Mouse (Mus musculus) kidney, postnatal 0 days (tissue): ENCODE data around the gene Slc27a5. TPM values are rescaled to one million over a fixed set of nuclear protein-coding genes. Genes with fewer than 3 reads are reported as not detected.

Experiments used
- ATAC-seq: fragments of 200-750 bp; cut with Nextera tagmentation; replicated peaks from 2 replicates; pipeline ENCODE4 v1.8.0; 2017; ENCODE audit warnings: low read depth, moderate number of reproducible peaks, moderate TSS enrichment, moderate library complexity; ENCODE audit not compliant: low FRiP score
- DNase-seq: peaks from one replicate; pipeline ENCODE4 v3.0.0-alpha.2; 2016; ENCODE audit warnings: low spot score
- H3K27ac ChIP-seq: fragments of 300-500 bp; sonication (generic); 2 replicates; pipeline ENCODE4 v1.5.1; 2014; ENCODE audit warnings: mild to moderate bottlenecking
- H3K27me3 ChIP-seq: fragments of 300-500 bp; sonication (generic); 2 replicates; pipeline ENCODE4 v1.6.1; 2014; ENCODE audit warnings: low read length, mixed read lengths; ENCODE audit not compliant: insufficient read depth
- H3K36me3 ChIP-seq: fragments of 300-500 bp; sonication (generic); 2 replicates; pipeline ENCODE4 v1.6.1; 2014; ENCODE audit warnings: low read length, mixed read lengths; ENCODE audit not compliant: insufficient read depth
- H3K4me1 ChIP-seq: fragments of 300-500 bp; sonication (generic); replicated peaks from 2 replicates; pipeline ENCODE4 v1.6.1; 2014; ENCODE audit warnings: antibody characterized with exemption, low read length, mixed read lengths; ENCODE audit not compliant: insufficient read depth
- H3K4me2 ChIP-seq: fragments of 300-500 bp; sonication (generic); 2 replicates; pipeline ENCODE4 v1.6.1; 2014; ENCODE audit warnings: mild to moderate bottlenecking, low read length, moderate library complexity, mixed read lengths
- H3K4me3 ChIP-seq: fragments of 300-500 bp; sonication (generic); replicated peaks from 2 replicates; pipeline ENCODE4 v1.5.1; 2014; ENCODE audit warnings: low read depth, low read length
- H3K9ac ChIP-seq: fragments of 300-500 bp; sonication (generic); 2 replicates; pipeline ENCODE4 v1.6.1; 2014; ENCODE audit warnings: low read depth, low read length
- H3K9me3 ChIP-seq: fragments of 300-500 bp; sonication (generic); replicated peaks from 2 replicates; pipeline ENCODE4 v1.6.1; 2016; ENCODE audit warnings: low read length, inconsistent platforms, mixed read lengths
- CTCF ChIP-seq: IDR thresholded peaks from 2 replicates; pipeline ENCODE4 v1.5.1; 2016; ENCODE audit warnings: antibody characterized with exemption, low read depth, mild to moderate bottlenecking, moderate library complexity
- WGBS: fragments of 180-500 bp; shearing (Covaris S2); extraction: QIAGEN DNeasy Blood & Tissue Kit; methylation state at CpG from one replicate; pipeline ENCODE4 v1.1.7; 2014; 5-methylcytosine and 5-hydroxymethylcytosine counted together
- polyA plus RNA-seq: library from polyadenylated mRNA; unstranded; fragments of >200 nt; fragmentation: Nextera tagmentation; extraction: Ambion mirVana; gene quantifications from 2 replicates; pipeline ENCODE4 v1.2.1, GENCODE M21; 2015

Gene Slc27a5
- polyA plus RNA-seq, 1 experiment from 2014 or later = 0.07 TPM

GRCm38 (mm10) chr7:13006531-13006930 is 8.5 kb upstream of the Slc27a5 start:
- Histone ChIP-seq H3K36me3 (peaks cover 15% of the 10 kb centered on the region; the same call in 1 of the 2 replicates), H3K9me3 (no peaks in the 10 kb centered on the region), H3K27ac (peak overlapping the region; percentile 50), H3K4me1 (peaks cover 11% of the 10 kb centered on the region; the same call in 1 of the 2 replicates), H3K4me3 (no peak overlapping the region), H3K4me2 (no peak overlapping the region), H3K9ac (peak overlapping the region; percentile 23; the same call in 1 of the 2 replicates), H3K27me3 (no peaks in the 10 kb centered on the region)
- ATAC-seq = no peak
- DNase-seq = no peak
- no peak for TF ChIP-seq CTCF
- WGBS = 77% methylated on average over 10 of the region's 10 CpGs

GRCm38 (mm10) chr7:13006011-13006410 is 8.0 kb upstream of the Slc27a5 start:
- H3K9me3 ChIP-seq = no peaks in the 10 kb centered on the region
- WGBS = 91% methylated on average over 17 of the region's 17 CpGs
- no peak overlapping the region for H3K4me3 ChIP-seq
- TF ChIP-seq CTCF = no peak
- ATAC-seq (no peak), DNase-seq (no peak)
- H3K4me2 ChIP-seq = no peak overlapping the region
- peak overlapping the region; percentile 23; the same call in 1 of the 2 replicates for H3K9ac ChIP-seq
- H3K36me3 ChIP-seq = peaks cover 15% of the 10 kb centered on the region; the same call in 1 of the 2 replicates
- H3K27me3 ChIP-seq = no peaks in the 10 kb centered on the region
- no peak overlapping the region for H3K27ac ChIP-seq
- H3K4me1 ChIP-seq = peaks cover 11% of the 10 kb centered on the region; the same call in 1 of the 2 replicates

- no peak for DNase-seq
- Histone ChIP-seq H3K36me3 (peaks cover 15% of the 10 kb centered on the region; the same call in 1 of the 2 replicates), H3K4me1 (0 out of 2 replicates have a peak, but pooled peaks cover 3% of the 10 kb centered on the region), H3K4me2 (no peak overlapping the region), H3K9me3 (no peaks in the 10 kb centered on the region), H3K4me3 (no peak overlapping the region), H3K9ac (no peak overlapping the region), H3K27ac (no peak overlapping the region), H3K27me3 (no peaks in the 10 kb centered on the region)
- WGBS = 75% methylated on average over 5 of the region's 5 CpGs
- TF ChIP-seq CTCF = no peak; the same call in 1 of the 2 replicates
- ATAC-seq = no peak
Measured at GRCm38 (mm10) chr7:13003380-13003779, 5.4 kb upstream of the Slc27a5 start.

GRCm38 (mm10) chr7:13001584-13001983 is 3.6 kb upstream of the Slc27a5 start:
- Histone ChIP-seq H3K9ac (no peak overlapping the region), H3K36me3 (peaks cover 4% of the 10 kb centered on the region; the same call in 1 of the 2 replicates), H3K27ac (no peak overlapping the region), H3K4me2 (no peak overlapping the region), H3K9me3 (no peaks in the 10 kb centered on the region), H3K27me3 (no peaks in the 10 kb centered on the region), H3K4me1 (no peaks in the 10 kb centered on the region), H3K4me3 (no peak overlapping the region)
- no peak for ATAC-seq
- WGBS = 69% methylated on average over 1 of the region's 1 CpGs
- DNase-seq = no peak
- no peak for TF ChIP-seq CTCF

- Histone ChIP-seq H3K4me1 (no peaks in the 10 kb centered on the region), H3K4me2 (no peak within 1 kb of the TSS), H3K4me3 (no peak within 1 kb of the TSS), H3K9me3 (no peaks in the 10 kb centered on the region), H3K27me3 (no peaks in the 10 kb centered on the region), H3K36me3 (no peaks in the 10 kb centered on the region), H3K27ac (no peak within 1 kb of the TSS), H3K9ac (no peak within 1 kb of the TSS)
- ATAC-seq (no peak), DNase-seq (no peak)
- no peak for TF ChIP-seq CTCF
- 84% methylated on average over 3 of the region's 3 CpGs for WGBS
Measured at GRCm38 (mm10) chr7:12998851-12999250, 859 bp upstream of the Slc27a5 start, which contains the start of gene Trim28. TSS of gene Trim28 (plus strand) at chr7:12999114.

- H3K9ac ChIP-seq = no peak overlapping the region
- H3K27ac ChIP-seq = no peak overlapping the region
- no peak overlapping the region for H3K4me3 ChIP-seq
- H3K27me3 ChIP-seq = no peaks in the 10 kb centered on the region
- no peaks in the 10 kb centered on the region for H3K4me1 ChIP-seq
- WGBS = 71% methylated on average over 5 of the region's 5 CpGs
- H3K4me2 ChIP-seq = no peak overlapping the region
- no peaks in the 10 kb centered on the region for H3K9me3 ChIP-seq
- ATAC-seq (no peak), DNase-seq (no peak)
- H3K36me3 ChIP-seq = no peaks in the 10 kb centered on the region
- TF ChIP-seq CTCF = no peak
Measured at GRCm38 (mm10) chr7:12997230-12997629, 762 bp downstream of the Slc27a5 start.

- Histone ChIP-seq H3K36me3 (no peaks in the 10 kb centered on the region), H3K4me1 (no peaks in the 10 kb centered on the region), H3K4me3 (no peak overlapping the region), H3K9me3 (no peaks in the 10 kb centered on the region), H3K27ac (no peak overlapping the region), H3K27me3 (no peaks in the 10 kb centered on the region), H3K4me2 (no peak overlapping the region), H3K9ac (no peak overlapping the region)
- ATAC-seq (no peak), DNase-seq (no peak)
- TF ChIP-seq CTCF = no peak
Measured at GRCm38 (mm10) chr7:12995862-12996261, 2.1 kb downstream of the Slc27a5 start.
